Mouse (Mus musculus): ENCODE data around the gene Hist1h2ah. TPM values are rescaled to one million over a fixed set of nuclear protein-coding genes. Genes with fewer than 3 reads are reported as not detected.
A peak's percentile ranks its signal among the peaks of the same experiment; 100 is the strongest.

Hist1h2ah gene
- polyA plus RNA-seq, 1 experiment from 2014 or later: 10.9 TPM

DNA sequence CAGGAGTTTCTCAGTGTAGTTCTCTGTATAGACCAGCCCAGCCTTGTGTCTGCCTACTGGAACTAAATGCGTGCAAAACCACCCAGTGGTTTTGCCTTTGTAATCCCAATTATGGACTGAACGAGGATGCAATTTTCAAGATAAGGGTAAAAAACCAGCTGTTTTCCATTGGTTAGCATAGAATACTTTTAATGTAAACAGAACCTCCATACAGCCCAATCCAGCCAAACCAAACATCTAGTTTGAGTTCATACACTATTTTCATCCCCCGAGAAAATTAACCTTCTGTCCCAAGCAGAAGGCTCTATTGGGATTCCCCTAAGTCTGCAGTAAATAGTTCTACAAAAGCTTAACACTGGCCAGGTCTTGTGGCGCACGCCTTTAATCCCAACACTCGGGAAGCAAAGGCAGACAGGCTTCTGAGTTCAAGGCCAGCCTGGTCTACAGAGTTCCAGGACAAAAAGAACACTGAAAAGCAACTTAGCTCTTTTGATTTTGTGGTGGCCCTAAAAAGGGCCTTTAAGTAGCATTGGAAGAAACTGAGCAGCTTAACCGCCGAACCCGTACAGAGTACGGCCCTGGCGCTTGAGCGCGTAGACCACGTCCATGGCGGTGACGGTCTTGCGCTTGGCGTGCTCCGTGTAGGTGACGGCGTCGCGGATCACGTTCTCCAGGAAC is 5.2 kb upstream of the Hist1h2ah start:
- peak overlapping the region; percentile 65 for H3K4me2 ChIP-seq (ENCODE audit: low read depth, low read length)
- ATAC-seq (ENCODE audit: insufficient read depth, low FRiP score): no peak; the same call in 1 of the 2 replicates

DNA sequence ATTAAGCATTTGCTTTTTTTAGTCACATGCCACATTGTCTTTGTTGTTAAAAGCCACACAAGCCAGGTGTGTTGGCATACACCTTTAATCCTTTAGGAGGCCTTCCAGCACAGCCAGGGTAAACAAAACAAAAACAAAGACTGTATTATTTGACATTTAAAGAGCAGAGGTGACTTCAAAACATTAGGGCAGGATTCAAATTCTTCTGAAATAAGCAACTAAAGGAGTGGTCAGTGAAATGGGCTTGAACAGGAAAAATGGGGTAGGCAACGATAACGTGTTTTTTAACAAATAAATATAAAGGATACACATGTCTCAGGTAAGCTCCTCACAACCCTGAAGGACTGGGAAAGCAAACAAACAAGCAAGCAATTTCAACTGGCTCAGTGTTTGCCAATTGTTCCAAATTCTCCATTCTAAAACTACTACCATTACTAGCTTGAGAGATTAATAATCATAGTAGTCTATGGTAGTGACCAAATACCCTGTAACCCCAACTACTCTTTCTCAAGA is 4.6 kb upstream of the Hist1h2ah start:
- Histone ChIP-seq H3K36me3 (ENCODE audit: control insufficient read depth, insufficient read depth, low read length) (no peaks in the 10 kb centered on the region), H3K4me1 (ENCODE audit: control insufficient read depth, insufficient read depth, low read length) (peaks cover 26% of the 10 kb centered on the region), H3K27me3 (ENCODE audit: control insufficient read depth, insufficient read depth, low read length) (no peaks in the 10 kb centered on the region), H3K4me3 (replicated peaks; ENCODE audit: low read length) (peak overlapping the region; percentile 43), H3K27ac (ENCODE audit: low read length) (peak overlapping the region; percentile 84), H3K4me2 (ENCODE audit: low read depth, low read length) (peak overlapping the region; percentile 65), H3K9ac (ENCODE audit: low read length) (peak overlapping the region; percentile 24; the same call in 1 of the 2 replicates), H3K9me3 (replicated peaks; ENCODE audit: control insufficient read depth, low read length) (no peaks in the 10 kb centered on the region)
- no peak for ATAC-seq (ENCODE audit: insufficient read depth, low FRiP score)
- WGBS: 7% methylated on average over 2 of the region's 2 CpGs

More for the DNA sequence above, 5.2 kb upstream of the Hist1h2ah start:
- peak overlapping the region; percentile 84 for H3K27ac ChIP-seq (ENCODE audit: low read length)
- peaks cover 26% of the 10 kb centered on the region for H3K4me1 ChIP-seq (ENCODE audit: control insufficient read depth, insufficient read depth, low read length)
- peak overlapping the region; percentile 62 for H3K9ac ChIP-seq (ENCODE audit: low read length)
- no peaks in the 10 kb centered on the region for H3K27me3 ChIP-seq (ENCODE audit: control insufficient read depth, insufficient read depth, low read length)
- H3K4me3 ChIP-seq (replicated peaks; ENCODE audit: low read length): peak overlapping the region; percentile 43
- WGBS: under 1% methylated on average over 19 of the region's 24 CpGs
- H3K36me3 ChIP-seq (ENCODE audit: control insufficient read depth, insufficient read depth, low read length): no peaks in the 10 kb centered on the region
- H3K9me3 ChIP-seq (replicated peaks; ENCODE audit: control insufficient read depth, low read length): no peaks in the 10 kb centered on the region

GRCm38 (mm10) chr13:22039364-22039763 is 4.0 kb upstream of the Hist1h2ah start:
- H3K36me3 ChIP-seq (ENCODE audit: control insufficient read depth, insufficient read depth, low read length): no peaks in the 10 kb centered on the region
- H3K9me3 ChIP-seq (replicated peaks; ENCODE audit: control insufficient read depth, low read length): no peaks in the 10 kb centered on the region
- no peaks in the 10 kb centered on the region for H3K27me3 ChIP-seq (ENCODE audit: control insufficient read depth, insufficient read depth, low read length)
- H3K4me2 ChIP-seq (ENCODE audit: low read depth, low read length): peak overlapping the region; percentile 65; the same call in 1 of the 2 replicates
- ATAC-seq (ENCODE audit: insufficient read depth, low FRiP score): no peak
- 63% methylated on average over 5 of the region's 5 CpGs for WGBS
- H3K27ac ChIP-seq (ENCODE audit: low read length): no peak overlapping the region
- H3K9ac ChIP-seq (ENCODE audit: low read length): no peak overlapping the region
- peaks cover 28% of the 10 kb centered on the region for H3K4me1 ChIP-seq (ENCODE audit: control insufficient read depth, insufficient read depth, low read length)
- H3K4me3 ChIP-seq (replicated peaks; ENCODE audit: low read length): no peak overlapping the region

GRCm38 (mm10) chr13:22037415-22037814 is 2.0 kb upstream of the Hist1h2ah start:
- Histone ChIP-seq H3K9me3 (replicated peaks; ENCODE audit: control insufficient read depth, low read length) (no peaks in the 10 kb centered on the region), H3K27me3 (ENCODE audit: control insufficient read depth, insufficient read depth, low read length) (no peaks in the 10 kb centered on the region), H3K9ac (ENCODE audit: low read length) (no peak overlapping the region), H3K4me3 (replicated peaks; ENCODE audit: low read length) (no peak overlapping the region), H3K27ac (ENCODE audit: low read length) (no peak overlapping the region), H3K4me2 (ENCODE audit: low read depth, low read length) (no peak overlapping the region), H3K36me3 (ENCODE audit: control insufficient read depth, insufficient read depth, low read length) (no peaks in the 10 kb centered on the region), H3K4me1 (ENCODE audit: control insufficient read depth, insufficient read depth, low read length) (peaks cover 28% of the 10 kb centered on the region)
- WGBS: 49% methylated on average over 2 of the region's 2 CpGs
- no peak for ATAC-seq (ENCODE audit: insufficient read depth, low FRiP score)

DNA sequence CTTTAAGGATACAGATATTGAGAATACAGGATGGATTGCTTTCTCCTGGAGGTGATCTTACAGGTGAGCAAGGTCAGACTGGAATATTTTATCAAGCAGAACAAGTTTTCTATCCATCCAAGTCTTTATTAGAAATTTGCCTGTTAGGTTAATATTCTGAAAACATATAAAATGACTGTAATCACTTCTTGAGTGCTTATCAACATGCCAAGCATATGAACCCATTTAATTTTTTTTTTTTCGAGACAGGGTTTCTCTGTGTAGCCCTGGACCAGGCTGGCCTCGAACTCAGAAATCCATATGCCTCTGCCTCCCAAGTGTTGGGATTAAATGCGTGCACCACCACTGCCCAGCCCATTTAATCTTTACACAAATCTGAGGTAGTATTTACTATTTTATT is 1.6 kb upstream of the Hist1h2ah start:
- Histone ChIP-seq H3K27me3 (ENCODE audit: control insufficient read depth, insufficient read depth, low read length) (no peaks in the 10 kb centered on the region), H3K9ac (ENCODE audit: low read length) (no peak overlapping the region; the same call in 1 of the 2 replicates), H3K4me1 (ENCODE audit: control insufficient read depth, insufficient read depth, low read length) (peaks cover 25% of the 10 kb centered on the region), H3K4me2 (ENCODE audit: low read depth, low read length) (peak overlapping the region; percentile 70), H3K36me3 (ENCODE audit: control insufficient read depth, insufficient read depth, low read length) (no peaks in the 10 kb centered on the region), H3K4me3 (replicated peaks; ENCODE audit: low read length) (peak overlapping the region; percentile 38), H3K9me3 (replicated peaks; ENCODE audit: control insufficient read depth, low read length) (no peaks in the 10 kb centered on the region), H3K27ac (ENCODE audit: low read length) (peak overlapping the region; percentile 74)
- no peak for ATAC-seq (ENCODE audit: insufficient read depth, low FRiP score)
- WGBS: 49% methylated on average over 3 of the region's 3 CpGs

- 3% methylated on average over 17 of the region's 23 CpGs for WGBS
- peak overlapping the region; percentile 74 for H3K27ac ChIP-seq (ENCODE audit: low read length)
Measured at GRCm38 (mm10) chr13:22036149-22036956, 985 bp upstream of the Hist1h2ah start.

GRCm38 (mm10) chr13:22034443-22035266 is 713 bp downstream of the Hist1h2ah start:
- Histone ChIP-seq H3K9ac (ENCODE audit: low read length) (peak overlapping the region; percentile 67), H3K27ac (ENCODE audit: low read length) (peak overlapping the region; percentile 85), H3K36me3 (ENCODE audit: control insufficient read depth, insufficient read depth, low read length) (no peaks in the 10 kb centered on the region), H3K27me3 (ENCODE audit: control insufficient read depth, insufficient read depth, low read length) (no peaks in the 10 kb centered on the region), H3K4me3 (replicated peaks; ENCODE audit: low read length) (peak overlapping the region; percentile 48), H3K4me1 (ENCODE audit: control insufficient read depth, insufficient read depth, low read length) (peaks cover 18% of the 10 kb centered on the region; the same call in 1 of the 2 replicates), H3K9me3 (replicated peaks; ENCODE audit: control insufficient read depth, low read length) (no peaks in the 10 kb centered on the region), H3K4me2 (ENCODE audit: low read depth, low read length) (peak overlapping the region; percentile 71)
- 1% methylated on average over 9 of the region's 14 CpGs for WGBS
- no peak for ATAC-seq (ENCODE audit: insufficient read depth, low FRiP score)

More at GRCm38 (mm10) chr13:22036149-22036956, 985 bp upstream of the Hist1h2ah start:
- H3K4me3 ChIP-seq (replicated peaks; ENCODE audit: low read length): peak overlapping the region; percentile 38
- H3K27me3 ChIP-seq (ENCODE audit: control insufficient read depth, insufficient read depth, low read length): no peaks in the 10 kb centered on the region
- ATAC-seq (ENCODE audit: insufficient read depth, low FRiP score): no peak
- H3K4me2 ChIP-seq (ENCODE audit: low read depth, low read length): peak overlapping the region; percentile 70
- H3K4me1 ChIP-seq (ENCODE audit: control insufficient read depth, insufficient read depth, low read length): peaks cover 23% of the 10 kb centered on the region
- no peaks in the 10 kb centered on the region for H3K9me3 ChIP-seq (replicated peaks; ENCODE audit: control insufficient read depth, low read length)
- peak overlapping the region; percentile 55 for H3K9ac ChIP-seq (ENCODE audit: low read length)
- H3K36me3 ChIP-seq (ENCODE audit: control insufficient read depth, insufficient read depth, low read length): no peaks in the 10 kb centered on the region

DNA sequence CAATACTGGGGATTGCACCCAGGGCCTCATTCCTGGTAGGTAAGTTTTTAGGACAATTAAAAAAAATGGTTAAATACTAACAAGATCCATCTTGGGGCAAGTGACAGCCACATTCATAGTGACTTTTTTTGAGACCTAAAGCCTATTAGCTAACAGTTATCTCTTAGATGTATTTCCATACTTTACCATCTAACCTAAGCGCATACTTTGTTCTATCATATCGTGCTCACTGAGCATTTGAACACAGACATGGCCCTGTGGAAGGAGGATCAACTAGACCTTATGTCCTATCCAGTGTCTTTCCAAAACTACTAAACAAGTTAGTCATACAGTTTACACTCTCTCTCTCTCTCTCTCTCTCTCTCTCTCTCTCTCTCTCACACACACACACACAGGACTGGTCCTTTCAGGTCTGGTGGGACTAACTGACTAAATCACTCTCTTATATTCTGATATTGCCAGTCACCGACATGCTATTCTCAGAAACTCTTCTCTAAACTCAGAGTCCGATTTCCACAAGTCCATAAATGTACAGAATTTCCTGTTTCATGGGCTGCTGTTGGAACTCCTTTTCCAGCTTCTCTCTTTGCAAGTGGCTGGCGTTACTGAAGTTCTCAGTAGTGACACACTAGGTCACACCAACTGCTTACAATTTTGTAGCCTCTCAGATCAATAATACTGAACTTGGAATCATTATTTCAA is 1.5 kb downstream of the Hist1h2ah start:
- H3K9me3 ChIP-seq (replicated peaks; ENCODE audit: control insufficient read depth, low read length): no peaks in the 10 kb centered on the region
- peak overlapping the region; percentile 67 for H3K9ac ChIP-seq (ENCODE audit: low read length)
- WGBS: 36% methylated on average over 5 of the region's 5 CpGs
- no peaks in the 10 kb centered on the region for H3K36me3 ChIP-seq (ENCODE audit: control insufficient read depth, insufficient read depth, low read length)
- peak overlapping the region; percentile 71 for H3K4me2 ChIP-seq (ENCODE audit: low read depth, low read length)
- peak overlapping the region; percentile 85 for H3K27ac ChIP-seq (ENCODE audit: low read length)
- H3K4me1 ChIP-seq (ENCODE audit: control insufficient read depth, insufficient read depth, low read length): peaks cover 18% of the 10 kb centered on the region; the same call in 1 of the 2 replicates
- H3K27me3 ChIP-seq (ENCODE audit: control insufficient read depth, insufficient read depth, low read length): no peaks in the 10 kb centered on the region
- peak overlapping the region; percentile 48 for H3K4me3 ChIP-seq (replicated peaks; ENCODE audit: low read length)
- no peak for ATAC-seq (ENCODE audit: insufficient read depth, low FRiP score)
